Mouse (Mus musculus): ENCODE measurements around the gene Dusp8. TPM values are rescaled to one million over a fixed set of nuclear protein-coding genes. Genes with fewer than 3 reads are reported as not detected.

Gene Dusp8
- polyA plus RNA-seq, 1 experiment: 2.0 TPM

GRCm38 (mm10) chr7:142050536-142050935, 45.1 kb downstream of the Dusp8 start:
- Histone ChIP-seq H3K36me3 (ENCODE audit: control insufficient read depth, insufficient read depth, low read length, poor library complexity, severe bottlenecking) (no peaks in the 10 kb centered on the region), H3K9ac (ENCODE audit: low read depth, poor library complexity, severe bottlenecking) (no peak overlapping the region), H3K4me3 (ENCODE audit: low read depth, low read length) (no peak overlapping the region), H3K4me1 (ENCODE audit: control insufficient read depth, insufficient read depth, low read length) (peaks cover 2% of the 10 kb centered on the region), H3K27ac (ENCODE audit: insufficient read depth, low read length) (no peak overlapping the region), H3K27me3 (ENCODE audit: control insufficient read depth, insufficient read depth, low read length, poor library complexity, severe bottlenecking) (no peaks in the 10 kb centered on the region), H3K9me3 (replicated peaks; ENCODE audit: control insufficient read depth, insufficient read depth, low read length, poor library complexity, severe bottlenecking) (no peaks in the 10 kb centered on the region)
- TF ChIP-seq CTCF (IDR thresholded peaks at IDR 0.05; ENCODE audit: low read depth, low read length): no peak
- no peak for TF ChIP-seq EP300 (IDR thresholded peaks at IDR 0.05; ENCODE audit: insufficient read depth, low read depth, low read length)
- no peak for TF ChIP-seq POLR2A (IDR thresholded peaks at IDR 0.05; ENCODE audit: insufficient read depth, low read length)

- H3K4me1 ChIP-seq (ENCODE audit: control insufficient read depth, insufficient read depth, low read length): peaks cover 2% of the 10 kb centered on the region
- H3K9ac ChIP-seq (ENCODE audit: low read depth, poor library complexity, severe bottlenecking): no peak overlapping the region
- TF ChIP-seq CTCF (IDR thresholded peaks at IDR 0.05; ENCODE audit: low read depth, low read length) (no peak), EP300 (IDR thresholded peaks at IDR 0.05; ENCODE audit: insufficient read depth, low read depth, low read length) (no peak), POLR2A (IDR thresholded peaks at IDR 0.05; ENCODE audit: insufficient read depth, low read length) (no peak)
- H3K4me3 ChIP-seq (ENCODE audit: low read depth, low read length): no peak overlapping the region
- no peaks in the 10 kb centered on the region for H3K36me3 ChIP-seq (ENCODE audit: control insufficient read depth, insufficient read depth, low read length, poor library complexity, severe bottlenecking)
- H3K27ac ChIP-seq (ENCODE audit: insufficient read depth, low read length): no peak overlapping the region
- H3K9me3 ChIP-seq (replicated peaks; ENCODE audit: control insufficient read depth, insufficient read depth, low read length, poor library complexity, severe bottlenecking): no peaks in the 10 kb centered on the region
- no peaks in the 10 kb centered on the region for H3K27me3 ChIP-seq (ENCODE audit: control insufficient read depth, insufficient read depth, low read length, poor library complexity, severe bottlenecking)
Measured at GRCm38 (mm10) chr7:142045932-142046331, 49.7 kb downstream of the Dusp8 start.

DNA sequence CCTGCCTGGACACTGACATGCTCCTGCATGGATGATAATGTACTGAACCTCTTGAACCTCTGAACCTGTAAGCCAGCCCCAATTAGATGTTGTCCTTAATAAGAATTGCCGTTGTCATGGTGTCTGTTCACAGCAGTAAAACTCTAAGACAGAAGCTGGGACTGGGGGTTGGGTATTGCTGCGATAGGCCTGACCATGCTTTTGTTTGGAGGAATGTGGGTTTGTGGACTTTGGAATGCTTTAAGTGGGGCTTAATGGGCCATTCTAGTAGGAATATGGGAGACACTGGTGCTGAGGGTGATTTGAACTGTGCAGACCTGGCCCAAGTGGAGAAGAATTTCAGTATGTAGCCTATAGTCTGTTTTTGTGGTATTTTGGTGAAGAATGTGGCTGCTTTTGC, 50.3 kb downstream of the Dusp8 start:
- Histone ChIP-seq H3K27me3 (ENCODE audit: control insufficient read depth, insufficient read depth, low read length, poor library complexity, severe bottlenecking) (no peaks in the 10 kb centered on the region), H3K27ac (ENCODE audit: insufficient read depth, low read length) (no peak overlapping the region), H3K4me3 (ENCODE audit: low read depth, low read length) (no peak overlapping the region), H3K36me3 (ENCODE audit: control insufficient read depth, insufficient read depth, low read length, poor library complexity, severe bottlenecking) (no peaks in the 10 kb centered on the region), H3K9ac (ENCODE audit: low read depth, poor library complexity, severe bottlenecking) (no peak overlapping the region), H3K4me1 (ENCODE audit: control insufficient read depth, insufficient read depth, low read length) (peaks cover 2% of the 10 kb centered on the region), H3K9me3 (replicated peaks; ENCODE audit: control insufficient read depth, insufficient read depth, low read length, poor library complexity, severe bottlenecking) (no peaks in the 10 kb centered on the region)
- TF ChIP-seq CTCF (IDR thresholded peaks at IDR 0.05; ENCODE audit: low read depth, low read length) (no peak), EP300 (IDR thresholded peaks at IDR 0.05; ENCODE audit: insufficient read depth, low read depth, low read length) (no peak), POLR2A (IDR thresholded peaks at IDR 0.05; ENCODE audit: insufficient read depth, low read length) (no peak)

DNA sequence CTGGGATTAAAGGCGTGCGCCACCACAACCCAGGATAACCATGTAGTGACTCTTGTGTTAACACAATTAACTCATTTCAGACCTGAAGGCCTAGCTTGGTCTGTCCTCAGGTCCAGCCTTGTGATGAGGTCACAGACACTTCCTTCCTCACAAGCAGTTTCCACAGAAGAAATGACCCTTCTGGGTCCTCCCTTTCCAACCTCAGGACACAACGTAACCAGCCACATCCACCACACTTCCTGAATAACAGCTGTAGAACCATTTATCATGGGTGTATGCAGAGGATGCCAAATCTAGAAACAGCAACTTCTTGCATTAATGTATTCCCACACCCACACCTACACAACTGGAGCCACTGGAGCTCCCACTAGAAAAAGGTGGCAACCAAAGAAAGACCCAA, 54.9 kb downstream of the Dusp8 start:
- H3K27me3 ChIP-seq (ENCODE audit: control insufficient read depth, insufficient read depth, low read length, poor library complexity, severe bottlenecking): no peaks in the 10 kb centered on the region
- no peak overlapping the region for H3K27ac ChIP-seq (ENCODE audit: insufficient read depth, low read length)
- TF ChIP-seq POLR2A (IDR thresholded peaks at IDR 0.05; ENCODE audit: insufficient read depth, low read length) (no peak), EP300 (IDR thresholded peaks at IDR 0.05; ENCODE audit: insufficient read depth, low read depth, low read length) (no peak), CTCF (IDR thresholded peaks at IDR 0.05; ENCODE audit: low read depth, low read length) (no peak)
- no peaks in the 10 kb centered on the region for H3K4me1 ChIP-seq (ENCODE audit: control insufficient read depth, insufficient read depth, low read length)
- H3K36me3 ChIP-seq (ENCODE audit: control insufficient read depth, insufficient read depth, low read length, poor library complexity, severe bottlenecking): no peaks in the 10 kb centered on the region
- no peaks in the 10 kb centered on the region for H3K9me3 ChIP-seq (replicated peaks; ENCODE audit: control insufficient read depth, insufficient read depth, low read length, poor library complexity, severe bottlenecking)
- H3K4me3 ChIP-seq (ENCODE audit: low read depth, low read length): no peak overlapping the region
- no peak overlapping the region for H3K9ac ChIP-seq (ENCODE audit: low read depth, poor library complexity, severe bottlenecking)

DNA sequence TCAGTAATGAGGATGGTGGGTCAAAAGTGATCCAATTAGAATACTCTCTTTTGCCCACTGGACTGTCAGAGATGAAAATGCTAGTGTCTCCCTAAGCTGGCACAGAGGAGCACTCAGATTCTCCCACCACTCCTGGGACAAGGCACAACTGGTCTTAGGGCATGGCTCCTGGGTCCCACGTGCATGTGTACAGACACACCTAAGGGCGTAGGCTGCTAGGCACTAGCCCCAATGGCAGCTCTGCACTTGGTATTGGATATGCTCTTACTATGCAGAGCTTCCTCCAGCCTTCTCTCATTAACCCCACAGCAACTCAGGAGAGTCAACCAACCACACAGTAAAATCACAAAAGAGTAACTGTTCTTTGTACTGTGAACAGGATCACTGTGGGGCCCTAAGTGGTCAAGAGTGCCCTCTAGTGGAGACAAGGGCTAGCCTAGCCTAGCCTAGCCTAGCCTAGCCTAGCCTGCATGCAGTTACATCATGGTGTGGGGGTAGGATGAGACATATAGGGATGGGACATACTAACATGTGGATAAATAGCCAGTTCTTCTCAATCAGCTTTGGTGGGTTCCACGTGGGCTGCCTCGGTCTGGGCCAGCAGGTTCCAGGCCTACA, 58.0 kb downstream of the Dusp8 start:
- no peaks in the 10 kb centered on the region for H3K4me1 ChIP-seq (ENCODE audit: control insufficient read depth, insufficient read depth, low read length)
- TF ChIP-seq CTCF (IDR thresholded peaks at IDR 0.05; ENCODE audit: low read depth, low read length) (peak; percentile 90), POLR2A (IDR thresholded peaks at IDR 0.05; ENCODE audit: insufficient read depth, low read length) (no peak)
- no peaks in the 10 kb centered on the region for H3K36me3 ChIP-seq (ENCODE audit: control insufficient read depth, insufficient read depth, low read length, poor library complexity, severe bottlenecking)

GRCm38 (mm10) chr7:142035048-142035811, 60.4 kb downstream of the Dusp8 start:
- H3K27me3 ChIP-seq (ENCODE audit: control insufficient read depth, insufficient read depth, low read length, poor library complexity, severe bottlenecking): no peaks in the 10 kb centered on the region
- no peak overlapping the region for H3K9ac ChIP-seq (ENCODE audit: low read depth, poor library complexity, severe bottlenecking)
- no peaks in the 10 kb centered on the region for H3K4me1 ChIP-seq (ENCODE audit: control insufficient read depth, insufficient read depth, low read length)
- no peaks in the 10 kb centered on the region for H3K9me3 ChIP-seq (replicated peaks; ENCODE audit: control insufficient read depth, insufficient read depth, low read length, poor library complexity, severe bottlenecking)
- TF ChIP-seq EP300 (IDR thresholded peaks at IDR 0.05; ENCODE audit: insufficient read depth, low read depth, low read length): no peak
- no peak for TF ChIP-seq POLR2A (IDR thresholded peaks at IDR 0.05; ENCODE audit: insufficient read depth, low read length)
- no peak for TF ChIP-seq CTCF (IDR thresholded peaks at IDR 0.05; ENCODE audit: low read depth, low read length)
- H3K4me3 ChIP-seq (ENCODE audit: low read depth, low read length): no peak overlapping the region
- H3K36me3 ChIP-seq (ENCODE audit: control insufficient read depth, insufficient read depth, low read length, poor library complexity, severe bottlenecking): no peaks in the 10 kb centered on the region
- H3K27ac ChIP-seq (ENCODE audit: insufficient read depth, low read length): no peak overlapping the region

More for the DNA sequence above, 58.0 kb downstream of the Dusp8 start:
- Histone ChIP-seq H3K27me3 (ENCODE audit: control insufficient read depth, insufficient read depth, low read length, poor library complexity, severe bottlenecking) (no peaks in the 10 kb centered on the region), H3K4me3 (ENCODE audit: low read depth, low read length) (no peak overlapping the region), H3K9me3 (replicated peaks; ENCODE audit: control insufficient read depth, insufficient read depth, low read length, poor library complexity, severe bottlenecking) (no peaks in the 10 kb centered on the region), H3K9ac (ENCODE audit: low read depth, poor library complexity, severe bottlenecking) (no peak overlapping the region), H3K27ac (ENCODE audit: insufficient read depth, low read length) (no peak overlapping the region)

All from ES-Bruce4 (cell line).